Mouse (Mus musculus): ENCODE measurements at regions not wholly inside any gene's neighbourhood (a gene's known extent, or its start where the extent isn't known, plus 50 kb on each side); places are given as distances from the start of the nearest gene placed in this dataset.

DNA sequence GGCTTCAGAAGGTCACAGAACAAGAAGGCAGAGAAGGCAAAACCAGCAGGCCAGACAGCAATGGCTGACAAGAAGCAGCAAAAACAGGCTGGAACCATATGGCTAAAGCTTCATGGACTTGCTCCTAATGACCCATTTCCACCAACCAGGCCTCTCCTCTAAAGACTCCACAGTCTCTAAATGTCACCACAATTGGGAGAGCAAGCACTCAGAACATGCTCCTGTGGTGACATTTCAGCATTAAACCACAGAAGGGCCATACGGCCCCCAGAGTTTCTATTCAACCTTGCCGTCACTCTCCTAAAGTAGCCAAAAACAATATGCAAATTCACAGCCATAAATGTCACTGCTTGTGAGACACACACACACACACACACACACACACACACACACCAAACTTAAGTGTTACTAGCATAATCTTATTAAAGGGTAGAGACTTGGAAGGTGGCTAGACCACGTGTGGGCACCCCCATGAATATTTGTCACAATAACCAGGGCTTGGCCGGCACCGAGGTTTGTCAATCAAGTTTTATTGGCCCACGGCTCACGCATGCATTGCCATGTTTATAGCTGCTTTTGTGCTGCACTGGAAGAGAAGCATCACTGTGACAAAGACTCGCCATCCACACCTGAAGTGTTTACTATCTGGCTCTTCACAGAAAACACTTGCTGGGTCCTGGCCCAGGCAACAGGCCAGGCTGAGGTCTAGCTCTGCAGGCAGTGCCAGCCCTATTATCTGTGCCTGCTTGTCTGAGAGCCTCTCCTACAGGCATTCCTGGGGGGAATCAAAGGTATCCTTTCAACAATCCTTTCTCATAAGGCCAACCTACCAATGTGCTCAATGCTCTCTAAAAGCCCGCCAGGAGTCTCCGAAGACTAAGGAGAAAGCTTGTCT, 75.6 kb upstream of the Dap start:
- no peak overlapping the region for H3K4me3 ChIP-seq
- H3K27ac ChIP-seq: no peak overlapping the region
- TF ChIP-seq CTCF (conservative IDR thresholded peaks at IDR 0.05): no peak
- no peak for DNase-seq (ENCODE audit: low spot score in 2 of 2)

DNA sequence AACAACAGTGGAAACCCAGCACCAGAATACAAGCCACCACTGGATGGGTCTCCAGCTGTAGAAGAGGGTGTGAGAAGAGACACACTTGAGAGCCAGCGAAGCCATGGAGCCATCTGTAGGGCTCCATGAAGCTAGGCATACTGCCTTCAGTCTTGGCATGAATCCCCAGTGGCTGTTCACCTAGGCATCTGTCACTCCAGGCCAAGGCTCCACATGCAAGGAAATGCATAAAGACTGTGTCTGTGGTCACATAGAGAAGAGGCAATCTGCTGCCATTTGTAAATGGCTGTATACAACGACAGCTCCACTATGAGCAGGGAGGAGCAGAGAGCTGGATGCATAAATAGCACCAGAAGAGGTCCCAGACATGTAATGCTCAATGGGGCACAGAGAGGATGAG, 74.3 kb upstream of the Dap start:
- no peak for DNase-seq (ENCODE audit: low spot score in 2 of 2)
- Histone ChIP-seq H3K27ac (no peak overlapping the region), H3K4me3 (no peak overlapping the region)
- TF ChIP-seq CTCF (conservative IDR thresholded peaks at IDR 0.05): no peak

DNA sequence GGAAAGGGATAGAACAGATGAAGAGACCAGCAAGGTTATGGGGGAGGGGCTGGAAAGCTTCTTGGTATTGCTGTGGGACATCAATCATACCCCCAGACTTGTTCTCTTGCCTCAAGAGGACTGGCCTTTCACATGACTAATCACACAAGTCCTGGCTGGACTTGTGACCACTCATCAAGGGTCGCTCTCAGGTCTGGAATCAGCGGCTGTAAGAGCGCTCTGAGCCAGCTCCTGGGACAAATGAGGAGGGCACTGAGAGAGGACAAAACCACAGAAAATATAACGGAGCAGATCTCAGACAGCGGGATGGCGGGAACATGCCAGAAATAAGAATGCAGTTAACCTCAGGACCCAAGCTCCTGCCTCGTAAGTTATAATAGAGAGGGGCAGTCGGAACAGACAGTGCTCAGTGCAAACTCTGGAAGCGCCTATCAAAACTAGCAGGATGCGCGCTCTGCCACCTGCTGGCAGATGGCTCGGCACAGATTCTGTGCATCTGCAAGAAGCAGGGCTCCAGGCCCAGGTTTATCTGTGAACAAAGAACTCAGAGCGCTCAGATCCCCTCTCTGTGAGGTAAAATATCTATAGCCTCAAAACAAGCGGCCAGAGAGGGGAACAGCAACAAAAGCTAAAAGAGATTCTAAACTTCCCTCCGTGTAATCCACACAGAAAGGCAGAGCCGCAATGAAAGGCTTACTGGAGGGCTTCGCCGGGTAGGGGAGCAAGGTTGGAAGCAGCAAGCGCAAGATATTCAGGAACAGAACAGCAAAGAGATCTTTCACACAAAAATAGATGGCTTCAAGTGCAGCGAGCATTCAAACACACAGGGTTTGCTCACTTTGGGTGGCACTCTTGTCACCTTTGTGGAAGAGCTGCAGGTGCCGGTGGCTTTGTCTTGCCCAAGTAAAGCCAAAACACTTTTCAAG, 73.3 kb upstream of the Dap start:
- no peak overlapping the region for H3K27ac ChIP-seq
- peak; percentile 90 for TF ChIP-seq CTCF (conservative IDR thresholded peaks at IDR 0.05)
- peak overlapping the region; percentile 28; the same call in 1 of the 2 replicates for H3K4me3 ChIP-seq
- DNase-seq (ENCODE audit: low spot score in 2 of 2): peak; percentile 67 to 72

DNA sequence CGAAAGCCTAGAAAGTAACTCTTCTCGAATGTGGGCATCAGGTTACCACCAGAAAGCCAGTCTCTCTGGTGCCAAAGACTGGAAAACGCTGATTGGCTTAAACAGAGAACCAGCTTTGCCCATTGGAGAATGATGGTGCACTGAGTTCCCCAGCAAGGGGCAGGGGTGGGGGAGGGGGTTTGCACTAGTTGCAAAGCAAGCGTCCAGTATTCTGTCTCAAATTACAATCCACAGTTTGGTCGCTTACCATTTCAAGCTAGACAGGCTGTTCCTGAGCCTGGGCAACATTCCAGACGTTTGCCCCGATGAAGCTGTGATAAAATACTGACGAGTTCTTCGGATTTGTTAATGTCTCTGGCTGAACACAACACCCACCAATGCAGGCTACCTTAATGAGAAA, 69.0 kb upstream of the Dap start:
- Histone ChIP-seq H3K4me3 (no peak overlapping the region), H3K27ac (no peak overlapping the region)
- TF ChIP-seq CTCF (conservative IDR thresholded peaks at IDR 0.05): no peak
- DNase-seq (ENCODE audit: low spot score in 2 of 2): peak in 1 of 2 experiments; percentile 4

DNA sequence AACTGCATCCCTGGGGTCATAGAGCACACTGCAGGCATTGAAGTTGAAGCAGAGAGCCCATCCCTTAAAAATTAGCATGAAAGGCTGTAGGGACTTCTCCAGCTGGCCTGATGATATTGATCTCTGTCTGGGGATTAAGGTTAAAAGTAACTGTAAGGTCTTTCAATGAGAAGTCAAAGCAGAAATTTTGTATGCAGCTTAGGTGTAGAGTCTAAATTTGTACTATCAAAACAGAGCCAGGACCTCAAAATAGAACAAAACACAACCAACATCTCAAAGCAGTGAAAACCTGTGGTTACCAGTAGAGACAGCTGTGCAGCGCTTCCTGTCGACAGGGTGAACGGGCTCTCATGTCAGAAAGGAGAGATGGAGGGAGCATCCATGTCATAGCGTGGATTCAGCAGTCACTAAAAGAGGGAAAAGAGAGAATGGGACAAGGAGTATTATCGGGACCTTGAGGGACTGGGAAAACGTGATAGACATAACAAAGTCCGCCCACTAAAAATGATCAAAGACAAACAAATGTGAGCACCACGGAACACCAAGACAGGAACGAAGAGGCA, 57.5 kb upstream of the Dap start:
- no peak for DNase-seq (ENCODE audit: low spot score in 2 of 2)
- Histone ChIP-seq H3K27ac (no peak overlapping the region), H3K4me3 (no peak overlapping the region)
- TF ChIP-seq CTCF (conservative IDR thresholded peaks at IDR 0.05): no peak

DNA sequence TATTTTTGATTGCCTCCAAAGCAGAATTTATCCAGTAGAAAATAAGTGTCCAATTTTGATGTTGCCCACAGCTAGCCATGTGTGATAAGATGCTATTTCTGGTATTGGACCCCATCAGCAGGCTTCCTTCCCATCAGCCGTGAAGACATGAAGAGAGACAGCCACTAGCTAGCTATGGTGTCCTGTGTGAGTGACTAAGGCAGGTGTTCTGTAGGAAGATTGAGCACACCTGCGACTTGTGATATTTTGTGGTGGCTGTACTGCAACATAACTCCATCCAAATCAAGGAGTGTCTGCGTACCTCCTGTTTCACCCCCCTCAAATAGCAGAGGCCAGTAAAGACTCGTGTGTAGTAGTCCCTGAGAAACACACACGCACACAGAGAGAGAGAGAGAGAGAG, 56.6 kb upstream of the Dap start:
- DNase-seq (ENCODE audit: low spot score in 2 of 2): no peak
- no peak for TF ChIP-seq CTCF (conservative IDR thresholded peaks at IDR 0.05)
- H3K27ac ChIP-seq: no peak overlapping the region
- no peak overlapping the region for H3K4me3 ChIP-seq

DNA sequence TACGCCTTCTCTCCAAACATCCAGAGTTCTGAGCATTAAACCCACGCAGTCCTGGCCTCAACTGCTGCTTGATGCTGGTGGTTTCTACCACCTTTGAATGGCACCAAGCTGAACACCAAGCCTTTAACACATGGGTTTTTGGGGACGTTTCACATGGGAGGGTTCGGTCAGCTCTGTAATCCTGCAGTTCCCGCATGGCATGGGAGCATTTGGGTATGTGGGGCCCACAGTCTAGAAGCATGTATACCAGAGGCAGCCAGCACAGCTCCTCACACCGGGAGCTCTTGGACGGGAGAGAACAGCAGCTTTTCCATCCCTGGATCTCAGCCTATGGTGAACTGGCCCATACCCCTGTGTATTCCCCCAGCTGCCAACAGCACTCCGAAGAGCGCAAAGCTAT, 55.9 kb upstream of the Dap start:
- no peak overlapping the region for H3K27ac ChIP-seq
- DNase-seq (ENCODE audit: low spot score in 2 of 2): no peak
- TF ChIP-seq CTCF (conservative IDR thresholded peaks at IDR 0.05): no peak
- H3K4me3 ChIP-seq: no peak overlapping the region

DNA sequence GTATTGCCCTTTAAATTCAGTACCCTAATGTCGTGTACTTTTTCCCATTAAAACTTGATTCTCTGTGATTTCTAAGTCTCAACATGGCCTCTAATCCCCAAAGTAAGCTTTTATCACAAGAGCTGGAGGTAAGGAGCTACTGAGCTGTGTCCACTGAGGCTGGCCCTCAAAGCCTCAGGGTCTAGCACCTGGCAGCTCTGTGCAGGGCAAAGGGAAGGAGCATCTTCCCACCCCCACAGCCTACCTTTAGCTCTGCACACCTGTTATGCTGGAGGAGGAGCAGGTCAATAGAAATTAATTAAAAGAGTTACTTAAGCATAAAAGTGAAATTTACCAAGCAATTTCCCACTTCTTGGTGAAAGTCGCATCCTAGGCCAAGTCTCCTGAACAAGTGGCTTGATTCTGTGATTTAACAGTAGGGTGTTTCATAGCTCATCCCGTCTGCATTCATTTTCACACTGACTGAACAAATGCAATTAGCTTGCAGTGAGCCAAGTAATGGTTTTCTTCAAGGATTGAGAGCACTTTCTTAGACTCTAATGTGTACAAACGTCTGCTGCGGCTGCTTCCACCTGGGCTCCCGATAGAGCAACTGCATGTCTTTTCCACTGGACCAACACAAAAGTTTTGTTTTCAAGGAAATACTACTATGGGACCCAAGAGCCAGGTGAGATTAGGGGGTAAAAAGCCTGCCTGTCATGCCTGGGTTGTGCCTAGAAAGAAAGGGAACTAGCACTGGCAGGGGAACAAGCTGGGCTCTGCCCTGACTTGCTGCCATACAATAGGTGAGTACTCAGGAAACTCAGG, 50.6 kb upstream of the Dap start:
- no peak overlapping the region for H3K27ac ChIP-seq
- no peak for TF ChIP-seq CTCF (conservative IDR thresholded peaks at IDR 0.05)
- no peak overlapping the region for H3K4me3 ChIP-seq
- no peak for DNase-seq (ENCODE audit: low spot score in 2 of 2)
